Mouse (Mus musculus): ENCODE measurements around the gene Phb2.

Phb2 gene

DNA sequence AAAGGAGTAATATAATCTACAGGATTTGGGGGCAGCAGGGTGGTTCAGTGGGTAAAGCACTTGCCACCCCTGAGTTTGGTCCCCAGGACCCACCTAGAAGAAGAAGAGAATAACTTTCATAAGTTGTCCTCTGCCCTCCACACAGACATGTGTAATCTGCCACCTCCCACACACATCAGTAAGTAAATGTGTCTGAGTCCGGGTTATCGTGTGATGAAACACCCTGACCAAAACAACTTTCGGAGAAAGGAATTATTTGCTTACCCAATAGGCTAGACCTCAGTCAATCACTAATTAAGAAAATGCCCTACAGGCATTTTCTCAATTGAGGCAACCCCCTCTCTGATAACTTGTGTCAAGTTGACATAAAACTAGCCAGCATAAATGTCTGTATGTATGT lies 21.6 kb upstream of the Phb2 start:
- DNase-seq (ENCODE audit: low read depth) = no peak

DNA sequence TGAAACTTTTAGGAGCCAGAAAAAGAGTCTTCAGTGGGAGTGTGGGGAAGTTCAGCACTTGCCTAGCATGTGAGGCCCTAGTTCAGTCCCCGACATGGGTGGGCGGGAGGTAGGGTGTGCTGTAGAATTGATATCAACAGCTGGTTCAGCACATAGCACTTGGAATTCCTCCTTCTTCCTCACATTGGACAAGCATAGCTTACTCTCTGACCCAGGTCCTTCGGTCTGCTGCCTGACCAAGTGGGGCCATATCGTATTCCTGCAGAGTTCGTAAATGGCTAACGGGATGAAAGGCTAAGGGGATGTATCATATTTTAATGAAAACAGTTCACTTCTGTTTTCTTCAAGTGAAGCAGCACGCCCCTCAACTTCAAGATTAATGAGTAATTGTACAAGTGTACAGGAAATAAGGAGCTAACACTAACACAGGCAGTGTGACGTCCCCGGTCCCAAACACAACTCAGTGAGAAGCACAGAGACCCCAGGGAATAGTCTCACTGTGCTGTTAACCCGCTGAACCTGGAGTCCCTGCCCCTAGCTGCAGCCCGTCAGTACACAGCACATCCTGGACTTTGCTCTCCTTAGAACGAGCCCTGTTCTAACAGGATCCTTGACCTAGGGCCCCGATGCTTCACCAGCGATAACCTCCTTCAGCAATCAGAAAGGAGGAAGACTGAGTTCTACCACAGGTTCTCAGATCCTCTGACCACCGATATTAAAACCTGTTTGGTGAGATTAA lies 18.7 kb upstream of the Phb2 start:
- no peak for DNase-seq (ENCODE audit: low read depth)

DNA sequence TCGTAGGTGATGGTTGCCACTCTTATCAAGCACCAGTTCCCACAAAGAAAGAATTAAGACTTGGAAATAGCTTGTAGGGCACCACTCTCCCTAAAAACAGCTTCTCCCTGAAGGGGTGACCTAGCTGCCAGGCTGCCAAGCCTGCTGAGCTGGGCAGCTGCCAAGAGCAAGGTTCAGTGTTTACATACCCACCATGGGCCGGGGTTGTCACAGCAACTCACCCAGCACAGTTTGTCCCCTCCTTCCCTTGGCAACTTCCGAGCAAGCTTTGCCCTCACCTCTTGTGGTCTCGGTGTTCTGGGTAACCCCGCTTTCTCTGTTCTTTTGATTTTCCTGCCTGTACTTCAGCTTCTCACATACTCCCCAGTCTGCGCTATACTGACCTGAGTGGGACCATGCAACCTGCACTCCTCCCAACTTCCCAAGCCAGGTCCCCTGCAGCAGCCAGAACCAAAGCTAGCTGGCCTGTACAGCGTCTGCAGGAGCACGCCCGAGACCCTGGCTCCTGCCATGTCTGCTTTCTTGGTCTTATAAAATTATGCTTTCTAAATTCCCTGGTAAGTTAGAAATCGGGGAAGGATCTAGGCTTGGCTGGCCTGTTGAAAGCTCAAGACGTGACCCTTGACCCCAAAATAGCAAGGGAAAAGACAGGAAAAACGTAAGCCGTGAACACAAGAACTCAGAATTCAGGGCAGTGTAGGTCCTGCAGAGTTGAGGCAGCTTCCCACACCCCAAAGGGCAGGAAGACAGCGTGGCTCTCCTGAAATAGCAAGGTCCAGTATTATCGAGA lies 17.8 kb upstream of the Phb2 start:
- DNase-seq (ENCODE audit: low read depth) = peak; percentile 46

GRCm38 (mm10) chr6:124696441-124697150 lies 15.5 kb upstream of the Phb2 start:
- peak; percentile 64 for DNase-seq (ENCODE audit: low read depth)

DNA sequence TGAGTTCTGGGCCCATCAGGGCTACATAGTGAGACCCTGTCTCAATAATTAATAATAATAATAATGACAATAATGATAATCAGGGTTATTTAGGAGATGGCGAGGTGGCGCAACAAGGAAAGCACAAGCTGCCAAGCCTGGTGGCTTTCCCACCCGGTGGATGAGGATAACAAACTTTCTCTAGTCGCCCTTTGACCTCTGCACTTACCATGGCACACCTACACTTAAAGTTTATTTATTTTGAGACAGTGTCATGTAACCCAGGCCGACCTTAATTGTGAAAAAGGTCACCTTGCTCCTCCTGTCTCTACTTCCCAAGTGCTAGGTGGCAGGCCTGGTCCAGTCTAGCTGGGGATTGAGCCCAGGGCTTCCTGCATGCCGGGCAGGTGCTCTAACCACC lies 13.4 kb upstream of the Phb2 start:
- DNase-seq (ENCODE audit: low read depth) = no peak

GRCm38 (mm10) chr6:124699366-124699765 lies 12.8 kb upstream of the Phb2 start:
- no peak for DNase-seq (ENCODE audit: low read depth)

DNA sequence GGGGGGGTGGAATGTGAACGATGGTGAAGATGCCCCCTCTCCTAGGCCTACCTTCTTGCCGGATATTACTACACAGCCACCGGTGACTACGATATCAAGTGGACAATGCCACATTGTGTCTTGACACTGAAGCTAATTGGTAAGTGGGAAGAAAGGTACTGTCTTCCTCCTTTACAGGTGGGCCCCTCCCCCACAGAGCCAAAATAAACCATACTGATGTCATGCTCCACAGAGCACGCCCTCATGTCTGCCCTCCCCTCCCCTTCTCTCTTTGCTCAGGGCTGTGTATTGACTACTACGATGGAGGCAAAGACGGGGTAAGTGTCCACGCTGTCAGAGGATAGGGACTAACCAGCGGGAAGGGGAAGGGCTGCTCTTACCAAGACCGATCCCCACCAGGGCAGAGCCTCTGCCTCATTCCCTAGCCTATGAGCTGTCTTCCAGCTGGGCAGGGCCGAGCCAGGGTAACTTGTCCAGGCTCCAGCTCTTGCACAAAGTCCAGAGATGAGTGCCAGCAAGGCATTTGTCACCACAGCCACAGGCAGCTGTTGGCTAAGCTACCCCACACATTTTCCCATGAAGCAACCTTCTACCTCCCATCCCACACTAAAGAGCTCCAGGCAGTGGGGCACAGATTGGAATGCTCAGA lies 12.1 kb upstream of the Phb2 start:
- DNase-seq (ENCODE audit: low read depth) = peak; percentile 93

DNA sequence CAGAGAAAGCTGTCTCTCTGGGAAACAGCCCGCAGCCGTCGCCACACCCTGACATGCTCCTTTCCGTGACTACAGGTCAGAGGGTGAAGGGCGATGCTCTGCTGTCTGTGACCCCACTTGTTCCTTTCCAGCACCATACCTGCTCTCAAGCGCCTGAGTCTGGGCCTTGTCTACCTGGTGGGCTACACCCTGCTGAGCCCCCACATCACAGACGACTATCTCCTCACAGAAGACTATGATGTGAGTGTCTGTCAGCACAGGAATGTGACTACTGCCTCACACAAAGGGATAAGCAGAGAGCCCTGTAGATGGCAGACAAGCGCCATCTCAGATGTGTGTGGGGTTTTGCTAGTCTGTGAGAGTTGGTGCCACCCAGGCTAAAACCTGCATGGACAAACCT lies 10.8 kb upstream of the Phb2 start:
- peak; percentile 61 for DNase-seq (ENCODE audit: low read depth)

DNA sequence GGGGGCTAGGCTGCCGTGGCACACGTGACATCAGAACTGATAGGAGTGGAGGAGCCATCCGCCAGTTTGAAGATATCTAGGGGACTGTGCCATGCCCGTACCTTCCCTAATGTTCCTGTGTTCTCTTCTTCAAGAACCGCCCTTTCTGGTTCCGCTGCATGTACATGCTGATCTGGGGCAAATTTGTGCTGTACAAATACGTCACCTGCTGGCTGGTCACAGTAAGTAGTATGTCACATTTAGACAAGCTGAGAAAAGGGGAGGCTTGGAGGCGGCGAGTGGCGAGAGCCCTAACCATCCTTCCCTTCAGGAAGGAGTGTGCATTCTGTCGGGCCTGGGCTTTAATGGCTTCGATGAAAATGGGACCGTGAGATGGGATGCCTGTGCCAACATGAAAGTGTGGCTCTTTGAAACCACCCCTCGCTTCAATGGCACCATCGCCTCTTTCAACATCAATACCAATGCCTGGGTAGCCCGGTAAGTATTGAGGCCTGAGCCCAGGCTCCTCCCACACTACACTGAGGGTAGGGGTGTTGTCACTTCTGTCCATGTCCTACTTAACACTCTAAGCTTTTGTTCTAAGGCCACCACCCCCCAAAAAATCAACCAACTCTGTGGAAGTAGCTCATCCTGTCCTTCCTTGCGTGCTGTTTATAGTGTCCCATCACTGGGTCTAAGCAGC lies 9.9 kb upstream of the Phb2 start:
- DNase-seq (ENCODE audit: low read depth) = no peak

DNA sequence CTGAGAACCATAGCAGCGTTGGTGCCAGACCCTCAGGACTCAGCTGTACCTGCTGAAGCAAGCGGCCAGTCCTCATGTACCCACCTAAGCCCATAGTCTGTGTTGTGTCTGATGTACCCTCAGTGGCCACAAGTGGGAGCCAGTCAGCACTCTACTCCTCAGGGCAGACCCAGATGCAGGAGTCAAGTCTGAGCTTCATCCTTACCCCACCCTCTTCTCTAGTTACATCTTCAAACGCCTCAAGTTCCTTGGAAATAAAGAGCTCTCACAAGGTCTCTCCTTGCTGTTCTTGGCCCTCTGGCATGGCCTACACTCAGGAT lies 9.4 kb upstream of the Phb2 start:
- peak; percentile 83 for DNase-seq (ENCODE audit: low read depth)

DNA sequence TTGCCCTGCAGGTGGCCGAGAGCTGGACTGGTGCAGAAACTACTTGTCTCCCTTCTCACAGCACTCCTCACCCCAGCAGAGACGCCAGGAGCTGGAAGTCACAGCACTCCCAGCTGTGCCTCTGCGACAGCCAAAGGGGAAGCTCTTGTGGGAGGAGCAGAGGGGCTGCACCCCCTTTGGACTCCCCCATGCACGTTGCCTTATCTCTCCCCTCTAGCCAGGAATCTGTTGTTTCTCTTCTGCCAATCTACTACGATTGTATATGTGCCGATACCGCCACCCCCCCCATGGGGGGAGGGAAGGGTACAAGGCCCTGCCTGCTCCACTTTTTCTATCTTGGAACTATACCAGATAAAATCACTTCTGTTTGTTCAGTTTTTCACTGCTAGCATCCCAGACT lies 8.3 kb upstream of the Phb2 start:
- DNase-seq (ENCODE audit: low read depth) = no peak

GRCm38 (mm10) chr6:124704417-124704816 lies 7.7 kb upstream of the Phb2 start:
- DNase-seq (ENCODE audit: low read depth) = no peak

DNA sequence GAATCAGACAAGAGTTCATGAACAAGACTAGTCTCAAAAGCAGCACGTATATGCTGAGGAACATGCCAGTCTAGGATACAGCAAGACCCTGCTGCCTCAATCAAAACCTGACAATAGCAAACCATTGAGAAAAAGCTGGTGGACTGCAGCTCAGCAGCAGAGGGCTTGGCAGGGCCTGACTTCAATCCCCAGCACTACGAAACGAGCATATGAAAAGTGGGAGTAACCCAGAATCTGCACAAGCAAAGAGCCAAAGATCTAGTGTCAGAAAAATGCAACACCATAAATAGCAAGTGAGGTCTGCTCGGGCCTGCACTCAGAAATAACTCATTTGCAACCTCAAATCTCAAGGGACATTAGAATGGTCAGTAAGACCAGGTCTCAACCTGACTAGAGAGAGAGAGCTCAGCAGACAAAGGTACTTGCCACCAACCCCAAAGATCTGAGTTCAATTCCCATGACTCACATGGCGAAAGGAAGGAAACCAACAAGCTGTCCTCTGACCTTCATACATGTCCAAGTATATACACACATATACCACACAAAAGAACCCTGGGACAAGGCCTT lies 6.0 kb upstream of the Phb2 start:
- peak; percentile 48 for DNase-seq (ENCODE audit: low read depth)

DNA sequence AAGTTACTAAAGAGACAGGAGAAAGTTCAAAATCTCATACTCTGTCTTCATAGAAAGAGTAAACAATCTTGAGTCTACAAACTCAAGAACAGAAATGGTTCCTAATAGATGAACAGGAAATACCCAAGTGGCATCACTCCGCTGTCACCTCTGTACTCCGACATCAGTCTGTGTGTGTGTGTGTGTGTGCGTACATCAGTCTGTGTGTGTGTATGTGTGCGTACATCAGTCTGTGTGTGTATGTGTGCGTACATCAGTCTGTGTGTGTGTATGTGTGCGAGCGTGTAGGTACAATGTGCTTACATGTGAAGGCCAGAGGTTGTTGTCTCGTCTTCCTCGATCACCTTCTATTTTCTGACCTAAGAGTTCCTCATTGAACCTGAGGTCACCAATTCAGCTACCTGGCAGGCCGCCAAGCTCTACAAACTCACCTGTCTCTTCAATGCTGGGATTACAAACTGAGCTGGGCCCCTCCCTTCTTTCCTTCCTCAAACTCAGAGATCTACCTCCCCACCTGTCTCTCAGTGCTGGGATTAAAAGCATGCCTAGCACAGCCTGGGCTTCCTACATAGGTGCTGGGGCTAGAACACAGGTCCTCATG lies 3.7 kb upstream of the Phb2 start:
- DNase-seq (ENCODE audit: low read depth) = no peak

GRCm38 (mm10) chr6:124712918-124713317 lies 782 bp downstream of the Phb2 start:
- DNase-seq (ENCODE audit: low read depth) = no peak

- peak; percentile 77 for DNase-seq (ENCODE audit: low read depth)
Measured at GRCm38 (mm10) chr6:124716864-124717490, 4.8 kb downstream of the Phb2 start.

GRCm38 (mm10) chr6:124717968-124718367 lies 5.8 kb downstream of the Phb2 start:
- DNase-seq (ENCODE audit: low read depth) = no peak

DNA sequence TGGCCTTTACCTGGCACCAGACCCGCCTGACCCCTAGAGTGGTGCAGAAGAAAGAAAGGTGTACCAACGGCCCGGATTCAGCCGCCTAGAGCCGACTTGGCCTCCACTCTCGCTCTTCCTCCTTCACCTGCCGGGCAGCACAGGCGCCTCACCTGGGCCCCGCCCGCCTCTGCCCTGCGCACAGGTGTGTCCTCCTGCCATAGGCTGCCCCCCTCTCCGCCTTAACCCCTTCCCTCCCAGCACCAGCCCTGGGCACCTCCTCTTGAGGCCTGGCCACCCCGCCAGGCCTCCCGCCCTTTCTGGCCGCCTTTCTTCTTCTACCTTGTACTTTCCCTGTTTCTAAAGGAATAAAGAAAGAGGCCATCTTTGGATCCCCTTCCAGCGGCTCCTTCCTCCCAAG lies 6.6 kb downstream of the Phb2 start:
- DNase-seq (ENCODE audit: low read depth) = no peak

DNA sequence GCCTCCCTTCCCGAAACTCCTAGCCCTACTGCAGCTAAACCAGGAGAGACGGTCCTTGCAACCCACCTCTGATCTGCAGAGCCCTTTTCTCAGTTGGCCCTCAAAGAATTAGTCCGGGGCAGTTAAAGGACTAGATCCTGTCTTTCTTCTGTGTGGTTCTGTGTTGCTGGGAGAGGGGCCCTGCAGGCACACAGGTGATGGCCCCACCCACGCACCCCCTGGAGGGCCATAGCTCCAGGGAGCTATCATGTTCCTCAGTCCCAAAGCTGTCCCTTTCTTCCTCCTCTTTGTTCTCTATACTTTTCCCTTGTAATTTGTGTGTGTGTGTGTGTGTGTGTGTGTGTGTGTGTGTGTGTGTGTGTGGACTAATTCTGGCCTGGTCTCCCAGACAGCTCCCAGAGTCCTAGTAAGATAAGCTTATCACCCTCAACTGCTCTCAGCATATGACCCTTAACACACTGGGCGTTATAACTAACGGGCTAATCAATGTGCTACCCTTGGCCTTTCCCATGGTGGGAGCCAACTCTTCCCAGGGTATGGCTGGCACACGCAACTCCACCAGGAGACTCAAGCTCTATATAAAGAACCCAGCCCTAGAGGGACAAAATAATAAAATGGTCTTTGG lies 7.3 kb downstream of the Phb2 start:
- DNase-seq (ENCODE audit: low read depth) = no peak

GRCm38 (mm10) chr6:124720904-124721303 lies 8.8 kb downstream of the Phb2 start:
- no peak for DNase-seq (ENCODE audit: low read depth)
